Mouse (Mus musculus): ENCODE results near the gene Dgkd. TPM values are rescaled to one million over a fixed set of nuclear protein-coding genes. Genes with fewer than 3 reads are reported as not detected.

The Dgkd gene
- total and polyA plus RNA-seq, 3 experiments, result 29.5 to 135 (median 39.5) TPM

DNA sequence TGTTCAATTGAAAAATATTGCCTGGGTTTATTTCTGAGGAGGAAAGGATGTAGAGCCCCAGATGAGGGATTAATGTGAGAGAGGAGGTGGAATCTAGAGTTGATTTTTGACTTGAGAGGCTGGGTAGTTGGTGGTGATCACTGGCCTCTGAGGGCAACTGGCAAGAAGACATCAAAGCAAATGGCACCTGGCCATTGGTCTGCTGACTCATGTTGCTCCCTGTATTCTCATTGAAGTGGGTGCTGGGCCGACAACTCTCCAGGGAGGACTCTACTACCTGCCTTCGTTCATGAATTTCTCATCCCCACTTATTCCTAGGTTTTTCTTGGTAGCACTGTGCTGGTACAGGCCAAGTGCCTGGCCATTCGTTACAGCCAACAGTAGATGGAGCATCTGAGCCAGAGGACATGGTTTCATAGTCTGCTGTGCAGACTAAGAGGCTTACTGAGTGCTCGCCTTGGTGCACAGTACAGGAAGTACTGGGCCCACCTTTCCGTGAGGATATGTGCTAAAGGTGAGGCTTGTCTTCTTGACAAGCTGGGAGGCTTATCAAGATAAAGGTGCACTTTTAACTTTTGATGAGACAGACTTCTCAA lies 53.4 kb downstream of the Dgkd start:
- Histone ChIP-seq H3K9me3 (replicated peaks; ENCODE audit: insufficient read depth, low read length) (no peaks in the 10 kb centered on the region), H3K27me3 (ENCODE audit: control insufficient read depth in 1 of 2, insufficient read depth in 2 of 2, low read length in 2 of 2) (no peaks in the 10 kb centered on the region), H3K79me2 (ENCODE audit: control insufficient read depth, insufficient read depth, low read length, poor library complexity) (no peaks in the 10 kb centered on the region; the same call in 1 of the 2 replicates), H3K27ac (ENCODE audit: control insufficient read depth, low read depth, low read length) (no peak overlapping the region), H3K4me1 (ENCODE audit: control insufficient read depth in 1 of 2, insufficient read depth in 2 of 2, low read length in 2 of 2) (peaks cover 14 to 18% of the 10 kb centered on the region in 2 experiments), H3K4me3 (ENCODE audit: control insufficient read depth in 1 of 2, insufficient read depth in 1 of 2, low read depth in 2 of 2, low read length in 2 of 2) (no peak overlapping the region), H3K9ac (ENCODE audit: control insufficient read depth, low read depth, low read length, poor library complexity, severe bottlenecking) (no peak overlapping the region), H3K36me3 (ENCODE audit: control insufficient read depth in 1 of 2, insufficient read depth in 2 of 2, low read length in 2 of 2) (peaks cover 3 to 20% of the 10 kb centered on the region in 2 experiments)
- DNase-seq (ENCODE audit: low read depth, low spot score), result no peak
- TF ChIP-seq ZKSCAN1 (IDR thresholded peaks at IDR 0.05; ENCODE audit: low read depth, low read length), result no peak
- TF ChIP-seq NELFE (IDR thresholded peaks at IDR 0.05; ENCODE audit: low read depth, low read length), result no peak
- no peak for TF ChIP-seq CHD2 (IDR thresholded peaks at IDR 0.05; ENCODE audit: low read length)
- TF ChIP-seq CTCF (IDR thresholded peaks at IDR 0.05 in 2 of 3, conservative IDR thresholded peaks at IDR 0.05 in 1 of 3; ENCODE audit: control insufficient read depth in 1 of 3, insufficient read depth in 1 of 3, low read depth in 2 of 3, low read length in 3 of 3, poor library complexity in 1 of 3, severe bottlenecking in 1 of 3), result peak in 2 of 3 experiments; percentile 12 to 19; a peak in 2 of 6 replicates
- peak; percentile 2 for TF ChIP-seq RAD21 (IDR thresholded peaks at IDR 0.05; ENCODE audit: low read depth, low read length)
- TF ChIP-seq SMC3 (IDR thresholded peaks at IDR 0.05; ENCODE audit: low read depth, low read length), result peak; percentile 13; the same call in 1 of the 2 replicates

DNA sequence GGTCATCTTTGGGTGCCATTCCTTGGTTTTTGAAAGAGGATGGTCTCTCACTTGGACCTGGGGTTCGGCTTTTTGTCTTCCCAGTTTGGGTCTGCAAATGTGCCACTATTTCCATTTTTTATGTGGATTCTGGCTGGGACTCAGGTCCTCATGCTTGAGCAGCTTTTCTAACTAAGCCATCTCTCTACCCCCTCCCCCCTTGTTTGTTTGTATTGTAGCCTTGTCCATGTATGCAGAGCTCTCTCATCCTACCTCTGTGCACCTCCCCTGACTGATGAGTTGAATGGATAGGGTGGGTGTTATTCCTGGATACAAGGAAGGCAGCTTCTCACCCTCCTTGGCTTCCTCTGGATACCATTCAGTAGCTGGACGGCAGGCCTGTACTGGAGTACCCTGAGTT lies 54.9 kb downstream of the Dgkd start:
- H3K27ac ChIP-seq (ENCODE audit: control insufficient read depth, low read depth, low read length), result no peak overlapping the region
- H3K27me3 ChIP-seq (ENCODE audit: control insufficient read depth in 1 of 2, insufficient read depth in 2 of 2, low read length in 2 of 2), result no peaks in the 10 kb centered on the region
- peaks cover 3 to 20% of the 10 kb centered on the region in 2 experiments for H3K36me3 ChIP-seq (ENCODE audit: control insufficient read depth in 1 of 2, insufficient read depth in 2 of 2, low read length in 2 of 2)
- no peaks in the 10 kb centered on the region; the same call in 1 of the 2 replicates for H3K79me2 ChIP-seq (ENCODE audit: control insufficient read depth, insufficient read depth, low read length, poor library complexity)
- TF ChIP-seq JUND (IDR thresholded peaks at IDR 0.05; ENCODE audit: low read depth, low read length), result no peak
- no peak for TF ChIP-seq ZMIZ1 (IDR thresholded peaks at IDR 0.05; ENCODE audit: low read depth, low read length)
- no peak for TF ChIP-seq SMC3 (IDR thresholded peaks at IDR 0.05; ENCODE audit: low read depth, low read length)
- no peak for TF ChIP-seq ETS1 (IDR thresholded peaks at IDR 0.05; ENCODE audit: low read depth, low read length)
- no peak for TF ChIP-seq SIN3A (IDR thresholded peaks at IDR 0.05; ENCODE audit: low read length)
- no peak for TF ChIP-seq GATA1 (IDR thresholded peaks at IDR 0.05; ENCODE audit: low read depth, low read length)
- H3K4me3 ChIP-seq (ENCODE audit: control insufficient read depth in 1 of 2, insufficient read depth in 1 of 2, low read depth in 2 of 2, low read length in 2 of 2), result no peak overlapping the region
- DNase-seq (ENCODE audit: low read depth, low spot score), result no peak
- H3K9me3 ChIP-seq (replicated peaks; ENCODE audit: insufficient read depth, low read length), result no peaks in the 10 kb centered on the region
- H3K4me1 ChIP-seq (ENCODE audit: control insufficient read depth in 1 of 2, insufficient read depth in 2 of 2, low read length in 2 of 2), result peaks cover 14 to 18% of the 10 kb centered on the region in 2 experiments
- H3K9ac ChIP-seq (ENCODE audit: control insufficient read depth, low read depth, low read length, poor library complexity, severe bottlenecking), result no peak overlapping the region

DNA sequence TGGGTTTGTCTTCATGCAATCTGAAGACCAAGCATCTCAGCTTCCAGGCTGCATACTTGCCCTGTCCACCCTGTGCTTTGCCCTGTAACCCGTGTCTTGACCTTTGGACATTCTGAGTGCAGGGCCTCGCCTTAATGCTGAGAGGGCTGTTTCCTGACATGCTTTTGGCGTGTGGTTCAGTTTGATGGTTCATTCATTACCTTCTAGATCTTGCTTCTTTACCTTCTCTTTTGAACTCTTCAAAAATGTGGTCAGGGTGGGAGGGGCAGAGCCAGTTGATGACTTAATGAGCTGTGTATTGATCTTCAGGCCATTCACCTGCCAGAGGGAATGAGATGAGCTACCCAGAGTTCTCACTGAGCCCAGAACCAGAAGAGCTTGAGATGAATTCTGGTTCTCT lies 55.6 kb downstream of the Dgkd start:
- H3K4me1 ChIP-seq (ENCODE audit: control insufficient read depth in 1 of 2, insufficient read depth in 2 of 2, low read length in 2 of 2), result peaks cover 14 to 18% of the 10 kb centered on the region in 2 experiments
- no peak overlapping the region for H3K4me3 ChIP-seq (ENCODE audit: control insufficient read depth in 1 of 2, insufficient read depth in 1 of 2, low read depth in 2 of 2, low read length in 2 of 2)
- H3K79me2 ChIP-seq (ENCODE audit: control insufficient read depth, insufficient read depth, low read length, poor library complexity), result no peaks in the 10 kb centered on the region; the same call in 1 of the 2 replicates
- H3K36me3 ChIP-seq (ENCODE audit: control insufficient read depth in 1 of 2, insufficient read depth in 2 of 2, low read length in 2 of 2), result peaks cover 3 to 20% of the 10 kb centered on the region in 2 experiments
- no peak overlapping the region for H3K9ac ChIP-seq (ENCODE audit: control insufficient read depth, low read depth, low read length, poor library complexity, severe bottlenecking)
- H3K27me3 ChIP-seq (ENCODE audit: control insufficient read depth in 1 of 2, insufficient read depth in 2 of 2, low read length in 2 of 2), result no peaks in the 10 kb centered on the region
- H3K27ac ChIP-seq (ENCODE audit: control insufficient read depth, low read depth, low read length), result peak overlapping the region; percentile 20; the same call in 1 of the 2 replicates
- DNase-seq (ENCODE audit: low read depth, low spot score), result no peak
- no peak for TF ChIP-seq RAD21 (IDR thresholded peaks at IDR 0.05; ENCODE audit: low read depth, low read length)
- H3K9me3 ChIP-seq (replicated peaks; ENCODE audit: insufficient read depth, low read length), result no peaks in the 10 kb centered on the region

All from MEL (cell line).